Mouse (Mus musculus) left cerebral cortex, postnatal 10 days (tissue): ENCODE data around the gene Olfr575. TPM values are rescaled to one million over a fixed set of nuclear protein-coding genes. Genes with fewer than 3 reads are reported as not detected.
A peak's percentile ranks its signal among the peaks of the same experiment; 100 is the strongest.

Experiments
- DNase-seq, 2 experiments: peaks; one replicate each; pipeline ENCODE4 v3.0.0; 2021 to 2022; ENCODE audit warnings: low spot score in 2 of 2, mixed read lengths in 1 of 2; ENCODE audit errors: extremely low spot score in 1 of 2
- intact Hi-C: fragments of 180-260 bp; cut with DNase I; formaldehyde crosslinking; loops from one replicate; pipeline ENCODE4 v1.15.1; 2025
- total RNA-seq, 2 experiments: library from RNA; stranded (reverse); gene quantifications; 2 replicates each; pipeline ENCODE4 v1.2.3; 2021

The Olfr575 gene
- total RNA-seq: not detected

GRCm38 (mm10) chr7:102958593-102958992, at the start of gene Olfr575:
Olfr575 (minus strand) TSS chr7:102958775.
- DNase-seq: no peak
- intact Hi-C loops: loop anchor here (10.0 kb wide), 1 partner anchor 906 kb away; no protein-coding TSS in a partner anchor

GRCm38 (mm10) chr7:102989224-102989623, 30.6 kb upstream of the Olfr575 start, which contains the start of gene Olfr578:
Olfr578 (minus strand) TSS chr7:102989324.
- intact Hi-C loops: no loop called here
- DNase-seq: no peak

- no peak for DNase-seq
- intact Hi-C loops: no loop called here
Observed at GRCm38 (mm10) chr7:102975843-102976242, 17.3 kb upstream of the Olfr575 start, which contains the start of gene Olfr577. Olfr577 (minus strand) TSS chr7:102975943.

GRCm38 (mm10) chr7:102974399-102974798, 15.8 kb upstream of the Olfr575 start:
- DNase-seq: no peak
- intact Hi-C loops: no loop called here

GRCm38 (mm10) chr7:102962360-102962759, 3.8 kb upstream of the Olfr575 start, which contains the start of gene Olfr576:
Olfr576 (plus strand) TSS chr7:102962660.
- no peak for DNase-seq
- intact Hi-C loops: no loop called here

GRCm38 (mm10) chr7:102958137-102958536, 438 bp downstream of the Olfr575 start:
- intact Hi-C loops: loop anchor here (10.0 kb wide), 1 partner anchor 907 kb away; no protein-coding TSS in a partner anchor

GRCm38 (mm10) chr7:102950732-102951131, 7.8 kb downstream of the Olfr575 start:
- intact Hi-C loops: loop anchor here (10.0 kb wide), 1 partner anchor 914 kb away; no protein-coding TSS in a partner anchor
- DNase-seq: no peak

More at GRCm38 (mm10) chr7:102958137-102958536, 438 bp downstream of the Olfr575 start:
- DNase-seq: no peak

- DNase-seq: no peak
- intact Hi-C loops: no loop called here
Observed at GRCm38 (mm10) chr7:102948167-102948566, 10.4 kb downstream of the Olfr575 start, which contains the start of gene Olfr574. Olfr574 (plus strand) TSS chr7:102948467.

GRCm38 (mm10) chr7:102943417-102943816, 15.2 kb downstream of the Olfr575 start:
- DNase-seq: no peak
- intact Hi-C loops: no loop called here

- no peak for DNase-seq
- intact Hi-C loops: no loop called here
Observed at GRCm38 (mm10) chr7:102942475-102942874, 16.1 kb downstream of the Olfr575 start, which contains the start of gene Olfr573-ps1. Olfr573-ps1 (minus strand) TSS chr7:102942575.

- no peak for DNase-seq
- intact Hi-C loops: no loop called here
Observed at GRCm38 (mm10) chr7:102927105-102927504, 31.5 kb downstream of the Olfr575 start.

- no peak for DNase-seq
- intact Hi-C loops: no loop called here
Observed at GRCm38 (mm10) chr7:102924109-102924508, 34.5 kb downstream of the Olfr575 start, which contains the start of gene Olfr572. Olfr572 (plus strand) TSS chr7:102924409.

GRCm38 (mm10) chr7:102919632-102920031, 38.9 kb downstream of the Olfr575 start:
- intact Hi-C loops: loop anchor here (2.0 to 10.0 kb wide), 3 partner anchors 225 to 407 kb away; partner anchors contain the start of genes Olfr556 and Olfr557
- peak in 1 of 2 experiments; percentile 4 for DNase-seq

GRCm38 (mm10) chr7:102917032-102917875, 41.3 kb downstream of the Olfr575 start, which contains the start of gene Olfr571:
Olfr571 (minus strand) TSS chr7:102917536.
- no peak for DNase-seq
- intact Hi-C loops: loop anchor here (5.0 to 10.0 kb wide), 2 partner anchors 222 to 405 kb away; partner anchors contain the start of gene Olfr557

- DNase-seq: no peak
- intact Hi-C loops: loop anchor here (5.0 to 10.0 kb wide), 2 partner anchors 222 to 404 kb away; partner anchors contain the start of gene Olfr557
Observed at GRCm38 (mm10) chr7:102916405-102916804, 42.2 kb downstream of the Olfr575 start.

GRCm38 (mm10) chr7:102915261-102915660, 43.3 kb downstream of the Olfr575 start:
- no peak for DNase-seq
- intact Hi-C loops: loop anchor here (5.0 to 10.0 kb wide), 2 partner anchors 220 to 403 kb away; partner anchors contain the start of gene Olfr557
